Mouse (Mus musculus): ENCODE measurements around the gene Zdhhc7.

DNA sequence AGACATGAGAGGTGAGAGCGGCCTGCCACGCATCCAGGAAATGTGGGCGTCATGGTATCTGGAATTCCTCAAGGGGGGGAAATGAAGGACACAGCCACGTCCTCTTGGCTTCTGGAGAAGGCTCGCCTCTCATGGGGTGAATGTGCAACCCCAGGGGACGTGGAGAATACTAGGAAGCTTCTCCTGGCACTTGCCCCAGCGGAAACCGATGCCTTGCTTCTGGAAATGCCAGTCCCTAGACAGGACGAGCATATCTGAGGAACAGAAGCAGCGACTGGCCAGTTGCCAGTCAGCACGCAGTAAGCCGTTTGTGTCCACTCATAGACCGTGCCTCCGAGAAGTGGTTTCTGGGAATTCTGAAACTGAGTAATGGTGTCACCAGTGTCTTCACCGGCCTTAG lies 64.1 kb downstream of the Zdhhc7 start:
- TF ChIP-seq CTCF (IDR thresholded peaks at IDR 0.05; ENCODE audit: extremely low read depth, insufficient read depth, low read length) (no peak), POLR2A (IDR thresholded peaks at IDR 0.05; ENCODE audit: extremely low read depth, insufficient read depth, low read length) (no peak)
